Mouse (Mus musculus) heart, embryonic 13.5 days (tissue): ENCODE results near the gene Adamts3. TPM values are rescaled to one million over a fixed set of nuclear protein-coding genes. Genes with fewer than 3 reads are reported as not detected.

Experiments
- ATAC-seq: fragments of 200-750 bp; cut with Nextera tagmentation; 2 replicates; pipeline ENCODE4 v1.8.0; 2017; ENCODE audit warnings: moderate TSS enrichment; ENCODE audit not compliant: insufficient number of reproducible peaks, low FRiP score, low TSS enrichment; ENCODE audit errors: extremely low read depth
- H3K27ac ChIP-seq: fragments of 300-500 bp; sonication (generic); replicated peaks from 2 replicates; pipeline ENCODE4 v1.5.1; 2015; ENCODE audit warnings: moderate library complexity, mild to moderate bottlenecking, inconsistent platforms
- H3K27me3 ChIP-seq: fragments of 300-500 bp; sonication (generic); replicated peaks from 2 replicates; pipeline ENCODE4 v1.6.1; 2015; ENCODE audit warnings: mild to moderate bottlenecking, inconsistent platforms
- H3K36me3 ChIP-seq: fragments of 300-500 bp; sonication (generic); 2 replicates; pipeline ENCODE4 v1.6.1; 2015; ENCODE audit warnings: mild to moderate bottlenecking, inconsistent platforms
- H3K4me1 ChIP-seq: fragments of 300-500 bp; sonication (generic); 2 replicates; pipeline ENCODE4 v1.6.1; 2015; ENCODE audit warnings: inconsistent platforms
- H3K4me2 ChIP-seq: fragments of 300-500 bp; sonication (generic); 2 replicates; pipeline ENCODE4 v1.6.1; 2015; ENCODE audit warnings: inconsistent platforms, mild to moderate bottlenecking, moderate library complexity
- H3K4me3 ChIP-seq: fragments of 300-500 bp; sonication (generic); 2 replicates; pipeline ENCODE4 v1.5.1; 2015; ENCODE audit warnings: moderate library complexity, mild to moderate bottlenecking, inconsistent platforms
- H3K9ac ChIP-seq: fragments of 300-500 bp; sonication (generic); 2 replicates; pipeline ENCODE4 v1.6.1; 2015; ENCODE audit warnings: inconsistent platforms, mild to moderate bottlenecking, moderate library complexity
- H3K9me3 ChIP-seq: fragments of 300-500 bp; sonication (generic); 2 replicates; pipeline ENCODE4 v1.6.1; 2016; ENCODE audit warnings: inconsistent platforms
- WGBS: fragments of 180-500 bp; shearing (Covaris S2); methylation state at CpG from one replicate; pipeline ENCODE4 v1.1.7; 2015; ENCODE audit warnings: mixed read lengths; 5-methylcytosine and 5-hydroxymethylcytosine counted together
- polyA plus RNA-seq: library from polyadenylated mRNA; unstranded; fragments of >200 nt; fragmentation: Nextera tagmentation; extraction: Ambion mirVana; gene quantifications from 2 replicates; pipeline ENCODE4 v1.2.1, GENCODE M21; 2015

Adamts3 gene
- polyA plus RNA-seq, 1 experiment from 2014 or later: 3.5 TPM

- Histone ChIP-seq H3K9me3 (no peaks in the 10 kb centered on the region), H3K4me2 (no peak overlapping the region), H3K27me3 (no peaks in the 10 kb centered on the region), H3K4me3 (no peak overlapping the region), H3K27ac (no peak overlapping the region), H3K36me3 (no peaks in the 10 kb centered on the region), H3K4me1 (no peaks in the 10 kb centered on the region), H3K9ac (no peak overlapping the region)
- ATAC-seq: no peak
- WGBS: 61% methylated on average over 1 of the region's 1 CpGs
Observed at GRCm38 (mm10) chr5:89631599-89631998, 251.5 kb downstream of the Adamts3 start.
